Mouse (Mus musculus) megakaryocyte-erythroid progenitor cell, adult 5-6 weeks (primary cell): ENCODE results near the gene Alyref. TPM values are rescaled to one million over a fixed set of nuclear protein-coding genes. Genes with fewer than 3 reads are reported as not detected.

Experiments used
- ATAC-seq: replicated peaks from 2 replicates; pipeline ENCODE4 v1.8.0; 2016; ENCODE audit warnings: mild to moderate bottlenecking, inconsistent platforms; ENCODE audit not compliant: severe bottlenecking, poor library complexity, low FRiP score, low TSS enrichment
- total RNA-seq, 2 experiments: library from RNA; stranded (forward) in 1 of 2; stranded (reverse) in 1 of 2; fragments of 200-1000, 215-1000 nt in 1 of 2; fragments of >200 nt in 1 of 2; fragmentation: Nextera tagmentation in 1 of 2; gene quantifications; 2 replicates each; pipeline ENCODE4 v1.2.3; 2014 to 2017

The Alyref gene
- total RNA-seq, 2 experiments from 2014 or later, result 157 to 208 TPM

DNA sequence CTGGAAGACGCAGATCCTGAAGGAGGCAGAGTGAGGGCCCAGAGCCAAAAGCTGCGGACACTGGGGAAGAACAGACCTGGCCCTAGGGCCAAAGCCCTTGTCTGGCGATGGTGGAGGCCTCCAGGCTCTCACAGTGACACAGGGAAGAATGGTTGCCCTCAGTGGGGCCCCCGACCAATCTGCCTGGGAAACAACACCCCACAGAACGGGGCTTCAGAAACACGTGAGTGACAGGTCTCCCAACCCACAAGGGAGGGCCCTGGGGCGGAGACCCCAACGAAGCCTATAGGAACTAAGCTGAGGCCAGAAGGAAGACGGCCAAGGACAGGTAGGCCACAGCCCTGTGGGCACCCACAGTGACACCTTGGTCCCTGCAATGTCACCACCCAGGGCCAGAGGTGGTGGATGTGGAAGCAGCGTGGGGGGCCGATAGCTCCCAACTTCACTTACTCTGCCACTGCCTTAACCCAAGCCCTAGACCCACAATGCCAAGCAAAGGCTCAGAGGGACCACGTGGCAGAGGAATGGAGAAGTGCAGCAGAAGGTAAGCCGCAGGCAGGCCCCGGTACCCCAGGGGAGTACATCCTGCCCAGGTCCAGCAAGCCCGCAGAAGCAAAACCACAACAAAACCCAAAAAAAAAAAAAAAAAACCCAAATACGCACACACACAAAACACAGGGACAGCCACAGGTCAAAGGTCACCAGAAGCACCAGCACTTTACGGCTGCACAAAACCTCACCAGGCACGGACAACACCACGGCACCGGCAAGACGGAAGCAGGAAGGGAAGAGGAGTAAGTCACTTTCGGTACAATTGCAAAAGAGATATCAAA, 29.5 kb upstream of the Alyref start:
- ATAC-seq, result no peak

DNA sequence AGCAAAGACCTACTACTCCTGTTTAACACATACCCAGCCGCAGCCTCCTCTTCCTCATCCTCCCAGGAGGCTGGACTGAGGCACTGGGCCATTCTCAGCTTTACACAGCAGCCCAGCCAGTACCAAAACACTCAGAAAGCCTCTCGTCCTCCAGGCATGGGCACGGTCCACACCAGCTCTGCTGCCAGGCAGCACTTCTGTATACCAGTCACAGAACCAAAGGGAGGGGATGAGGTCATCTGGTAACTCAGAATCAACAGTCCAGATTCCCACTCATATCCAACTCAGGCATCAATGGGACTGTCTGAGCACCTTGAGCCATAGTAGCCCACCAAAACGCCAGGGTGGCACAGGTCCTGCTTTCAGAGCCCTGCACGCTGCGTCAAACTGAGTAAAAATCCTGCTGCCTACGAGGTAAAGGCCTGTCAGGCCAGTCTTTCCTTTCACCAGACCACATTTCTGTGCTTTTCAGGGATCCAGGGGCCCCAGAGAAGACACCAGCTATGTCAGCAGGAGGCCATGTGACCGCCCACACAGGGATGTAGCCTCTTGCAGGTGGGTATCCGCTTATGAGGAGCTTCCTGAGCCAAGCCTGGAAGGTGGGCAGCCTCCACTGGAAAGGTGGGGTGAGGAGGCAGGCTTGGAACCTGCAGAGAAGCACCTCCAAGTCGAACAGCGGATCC, 28.8 kb upstream of the Alyref start:
- no peak for ATAC-seq

DNA sequence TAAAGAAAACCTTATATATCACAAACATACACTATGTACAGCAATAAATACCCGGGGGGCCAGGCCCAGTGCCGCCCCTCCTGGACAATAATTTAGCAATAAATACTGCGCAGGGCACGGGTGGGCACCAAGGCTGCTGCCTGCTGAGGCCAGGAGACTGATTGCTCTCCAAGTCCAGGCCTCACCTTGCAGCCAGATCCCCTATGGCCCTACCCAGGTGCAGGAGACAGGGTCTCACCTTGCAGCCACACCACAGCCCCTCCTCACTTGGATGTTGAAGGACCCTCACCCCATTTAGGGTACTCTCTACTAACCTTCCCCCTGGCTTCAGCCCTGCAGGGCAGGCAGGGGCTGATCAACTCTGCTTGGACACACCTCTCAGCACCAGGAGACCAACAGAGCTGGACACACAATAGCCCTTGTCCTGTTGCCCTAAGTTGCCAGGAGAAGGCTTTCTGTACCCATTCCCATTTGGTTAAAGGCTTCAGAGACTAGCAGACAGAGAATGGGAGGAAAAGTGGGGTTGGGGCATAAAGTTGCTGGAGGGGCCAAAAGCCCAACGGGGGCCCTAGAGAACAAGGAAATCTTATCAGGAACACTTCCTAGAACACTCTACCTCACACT, 27.1 kb upstream of the Alyref start, which contains the start of gene Sirt7:
Gene Sirt7 (minus strand): TSS at position 89 of the 624 bp plus-strand sequence.
- no peak for ATAC-seq

DNA sequence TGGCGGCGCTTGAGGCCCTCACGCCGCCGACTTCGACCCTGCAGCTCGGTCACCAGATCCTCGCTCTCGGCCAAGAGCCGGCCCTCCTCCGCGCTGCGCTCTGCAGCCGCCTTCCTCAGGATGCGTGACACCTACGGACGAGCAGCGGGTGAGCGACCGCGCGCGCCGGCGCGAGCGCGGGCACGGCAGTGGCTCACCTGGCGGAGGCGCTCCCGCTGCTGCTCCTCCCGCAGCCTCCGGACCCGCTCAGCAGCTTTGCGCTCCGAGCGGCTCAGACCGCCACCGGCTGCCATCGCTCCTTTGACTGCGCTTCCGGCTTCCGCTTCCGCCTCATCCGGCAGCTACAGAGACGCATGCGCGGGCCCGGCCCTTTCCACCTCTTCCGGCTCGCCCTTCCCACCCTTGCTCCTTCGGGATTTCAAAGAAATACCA, 26.5 kb upstream of the Alyref start:
- peak; percentile 50 for ATAC-seq

DNA sequence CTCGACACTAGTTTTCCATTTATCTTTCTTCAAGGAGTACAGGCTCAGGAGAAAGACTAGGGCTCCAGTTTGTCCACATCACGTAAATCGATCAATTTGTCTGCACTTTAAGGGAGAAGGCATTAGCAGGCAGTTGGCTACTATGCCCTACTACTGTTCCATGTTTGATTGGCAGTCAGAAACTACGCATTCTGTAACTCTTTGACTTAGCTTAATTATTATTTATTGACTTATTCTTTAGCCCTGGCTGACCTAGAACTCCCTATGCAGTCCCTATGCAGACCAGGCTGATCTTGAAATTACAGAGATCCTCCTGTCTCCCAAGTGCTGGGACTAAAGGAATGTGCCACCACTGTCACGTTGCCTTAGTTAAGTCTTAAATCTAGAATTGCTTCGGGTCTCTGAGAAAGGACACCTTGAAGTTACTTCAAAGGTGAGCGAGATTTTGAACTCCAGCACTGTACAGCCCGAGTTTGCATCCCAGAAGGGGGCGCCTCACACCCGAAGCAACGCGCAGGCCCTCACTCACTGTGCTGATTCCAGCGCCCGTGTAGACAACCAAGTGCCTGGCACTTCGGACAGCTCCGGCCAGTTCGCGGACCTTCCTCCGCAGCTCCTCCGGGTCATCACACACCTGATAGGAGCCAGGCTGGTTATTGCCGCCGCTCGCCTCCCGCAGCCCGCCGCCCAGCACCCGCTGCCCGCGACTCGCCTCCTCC, 26.0 kb upstream of the Alyref start:
- ATAC-seq, result 0 out of 2 replicates have a peak, but pooled peaks have one; percentile 33

DNA sequence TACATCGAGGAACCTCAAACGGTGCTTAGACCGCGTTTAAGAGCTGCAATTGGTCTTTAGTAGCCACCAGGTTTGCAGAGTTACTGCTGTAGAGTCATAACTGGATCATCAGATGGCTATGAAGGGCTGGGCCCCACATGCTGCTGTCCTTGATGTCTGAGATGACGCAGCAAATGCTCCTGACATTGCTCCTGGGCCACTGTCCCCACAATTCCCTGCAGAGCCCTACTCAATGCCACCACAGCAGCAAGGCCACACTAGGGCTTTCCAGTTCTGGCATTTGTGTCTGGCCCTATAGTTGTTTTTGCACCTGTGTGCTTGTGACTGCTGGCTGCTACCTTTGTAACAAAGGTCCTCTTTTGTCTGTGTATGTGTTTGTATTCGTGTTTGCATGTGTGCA, 24.6 kb upstream of the Alyref start:
- no peak for ATAC-seq

DNA sequence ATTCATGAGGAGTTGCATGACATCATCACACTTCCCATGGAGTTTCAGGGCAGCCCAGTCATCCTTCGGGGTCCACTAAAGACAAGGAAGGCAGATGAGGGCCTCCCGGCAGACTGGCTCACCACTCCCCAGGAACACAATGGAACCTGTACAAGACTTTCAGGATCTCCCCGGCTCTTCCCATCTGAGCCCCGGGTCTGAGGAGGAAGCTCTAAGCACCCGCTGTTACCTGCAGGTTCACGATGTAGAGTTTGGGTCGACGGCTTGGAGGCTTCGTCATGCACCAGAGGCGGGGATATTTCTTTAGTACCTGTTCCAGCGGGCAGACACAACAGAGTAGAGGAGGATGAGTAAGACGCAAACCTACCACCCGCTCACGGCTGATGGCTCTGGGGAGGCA, 22.0 kb upstream of the Alyref start:
- no peak for ATAC-seq

DNA sequence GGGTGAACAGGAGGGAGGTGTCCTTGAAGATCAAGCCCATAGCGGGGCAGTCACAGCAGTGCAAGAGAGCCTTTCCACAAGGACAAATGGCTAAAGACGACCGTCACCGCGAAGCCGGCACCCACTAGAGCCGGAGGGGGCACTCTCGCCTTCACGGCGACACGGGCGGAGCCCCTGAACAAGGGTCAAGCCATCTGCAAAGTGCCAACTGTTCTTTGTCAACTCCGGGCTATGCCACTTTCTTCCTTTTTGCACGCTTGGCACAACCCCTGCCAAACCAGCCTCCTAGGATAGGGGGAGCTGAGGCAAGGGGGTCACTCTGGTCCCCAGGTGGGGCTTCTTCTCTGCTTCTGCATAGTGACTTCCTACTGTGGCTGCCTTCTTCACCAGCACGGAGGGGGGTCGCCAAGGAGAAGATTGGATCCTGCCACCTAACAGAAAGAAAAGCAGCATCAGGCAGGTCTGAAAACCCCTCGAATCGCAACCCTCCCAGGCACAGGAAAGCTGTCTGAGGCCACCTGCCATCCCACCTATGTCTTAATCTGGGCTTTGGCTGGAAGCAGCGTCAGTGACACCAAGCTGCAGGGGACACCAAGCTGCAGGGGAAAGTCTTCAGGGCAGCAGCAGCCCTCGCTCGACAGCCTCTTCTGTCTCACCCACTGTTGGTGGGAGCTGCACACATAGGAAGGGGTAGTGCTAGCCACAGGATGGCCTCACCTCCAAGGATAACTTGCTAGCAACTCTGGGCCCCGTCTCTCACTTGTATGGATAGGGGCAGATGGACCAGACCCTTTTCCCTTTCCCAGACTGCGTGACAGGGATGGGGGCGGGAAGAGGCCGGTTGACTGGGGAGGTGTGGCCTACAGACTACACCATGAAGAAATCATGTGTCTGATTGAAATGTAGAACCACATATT, 20.7 kb upstream of the Alyref start:
- no peak for ATAC-seq

DNA sequence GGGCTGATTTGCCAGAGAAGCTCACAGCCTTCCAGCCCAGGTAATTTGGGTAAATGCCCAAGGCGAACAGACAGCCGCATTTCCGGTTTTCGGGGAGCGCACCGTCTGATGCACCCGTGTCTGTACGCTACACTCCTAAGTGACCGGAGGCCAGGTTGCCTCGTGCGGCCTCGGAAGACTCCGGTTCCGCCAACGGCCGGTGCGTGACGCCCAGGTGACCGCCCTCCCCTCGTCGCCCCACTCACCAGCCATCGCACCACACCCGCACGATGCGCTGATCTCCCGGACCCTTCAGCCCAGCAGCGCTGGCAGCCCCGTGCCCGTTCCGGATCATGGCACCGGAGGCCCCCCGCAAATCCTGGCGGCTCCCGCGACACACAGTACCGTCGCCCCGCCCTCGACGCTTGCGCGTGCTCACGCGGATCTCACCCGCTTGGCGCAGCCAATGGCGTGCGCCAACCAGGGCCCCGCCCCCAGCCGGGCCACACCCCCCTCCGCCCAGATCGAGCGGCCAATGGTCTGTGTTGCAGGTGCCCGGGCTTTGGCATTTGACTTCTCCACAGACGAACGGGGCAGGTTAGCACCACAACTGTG, 19.5 kb upstream of the Alyref start, which contains the start of gene Pcyt2:
Gene Pcyt2 (minus strand): TSS at position 418 of the 594 bp plus-strand sequence.
- ATAC-seq, result peak; percentile 84

DNA sequence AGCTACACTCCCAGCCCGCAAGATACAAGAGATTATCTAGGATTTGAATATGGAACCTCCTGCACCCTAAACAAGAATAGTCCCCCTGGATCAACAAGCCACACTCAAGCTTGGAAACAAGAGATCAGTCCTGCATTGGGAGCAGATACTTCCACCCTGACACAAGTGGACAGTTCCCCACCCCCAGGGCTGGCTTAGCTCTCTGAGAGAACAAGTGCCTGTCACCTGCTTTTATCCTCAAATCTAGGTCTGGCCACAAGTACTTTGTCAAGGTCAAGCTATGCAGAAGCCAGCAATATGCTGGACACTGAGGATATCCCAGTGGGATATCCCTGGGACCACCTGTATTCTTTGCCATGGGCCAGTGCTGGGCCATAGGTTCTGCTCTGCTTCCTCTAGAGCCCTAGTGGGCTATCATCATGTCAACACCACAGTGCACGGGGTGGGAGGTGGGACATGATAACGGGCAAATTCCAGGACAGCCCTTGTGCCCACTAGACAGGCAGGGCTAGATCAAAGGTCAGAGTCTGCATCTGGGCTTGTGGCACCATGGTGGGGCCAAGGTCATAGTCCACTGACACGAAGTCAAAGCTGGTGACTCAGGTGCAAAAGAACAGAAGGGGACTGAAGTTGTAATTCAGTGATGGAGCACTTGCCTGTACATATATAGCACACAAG, 18.6 kb upstream of the Alyref start:
- ATAC-seq, result peak; percentile 27

DNA sequence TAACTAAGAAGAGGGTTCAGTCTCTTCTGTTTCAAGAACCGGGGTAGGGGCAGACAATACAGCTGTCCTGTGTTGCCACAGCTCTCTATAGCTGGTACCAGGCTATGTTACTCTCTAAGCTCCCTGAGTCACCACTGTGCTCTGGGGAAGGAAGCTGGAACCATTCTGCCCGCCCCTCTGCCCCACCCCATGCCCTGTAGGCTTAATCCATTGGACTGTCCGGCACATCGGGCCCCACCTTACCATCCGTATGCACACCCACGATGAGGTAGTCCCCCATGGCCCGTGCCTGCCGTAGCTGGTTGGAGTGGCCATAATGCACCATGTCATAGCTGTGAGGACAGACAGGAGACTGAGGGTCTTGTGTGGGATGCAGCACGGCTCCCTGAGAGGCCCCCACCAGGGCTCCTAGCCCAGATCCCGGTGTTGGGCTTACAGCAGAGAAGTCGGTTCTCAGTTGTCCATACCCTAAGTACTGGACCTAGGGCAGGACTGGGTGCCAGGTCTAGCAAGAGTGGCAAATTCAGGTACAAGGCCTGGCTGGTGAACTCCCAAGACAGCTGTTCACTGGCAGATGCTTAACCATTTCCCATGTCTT, 17.5 kb upstream of the Alyref start:
- ATAC-seq, result no peak

DNA sequence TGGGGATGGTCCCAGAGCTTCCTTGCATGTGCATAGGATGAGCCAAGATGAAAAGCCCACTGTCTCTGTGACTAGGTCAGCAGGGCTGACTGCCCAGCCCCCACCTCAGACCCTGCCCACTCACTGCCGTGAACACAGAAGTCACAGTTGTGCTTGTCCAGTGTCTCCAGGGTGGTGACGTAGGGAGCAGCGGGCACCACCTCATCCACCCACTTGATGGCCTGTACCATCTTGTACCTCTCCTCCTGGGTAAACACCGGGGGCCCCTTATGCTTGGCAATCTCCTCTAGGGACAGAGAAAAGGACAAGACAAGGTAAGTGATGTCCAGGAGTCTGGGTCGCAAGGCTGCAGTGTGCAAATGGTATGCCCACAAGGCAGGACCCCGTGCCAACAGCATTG, 17.0 kb upstream of the Alyref start:
- ATAC-seq, result no peak

DNA sequence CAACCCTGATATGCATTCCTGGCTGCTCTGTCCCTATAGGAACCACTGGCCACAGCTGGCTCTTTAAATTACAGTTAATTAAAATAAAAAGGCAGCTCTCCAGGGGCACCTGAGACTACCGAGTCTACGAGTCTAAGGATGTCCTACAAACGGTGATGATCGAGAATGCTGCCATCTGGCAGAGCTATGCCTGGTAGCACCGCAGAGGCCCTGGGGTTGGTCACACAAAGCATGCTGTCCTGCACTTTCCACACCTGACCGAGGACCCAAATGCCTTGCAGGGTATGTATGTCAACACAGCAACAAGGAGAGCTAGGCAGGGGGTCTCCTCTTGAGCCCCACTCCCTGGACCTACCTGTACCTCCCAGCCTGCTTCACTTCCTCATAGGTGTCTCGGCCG, 15.8 kb upstream of the Alyref start:
- ATAC-seq, result no peak

DNA sequence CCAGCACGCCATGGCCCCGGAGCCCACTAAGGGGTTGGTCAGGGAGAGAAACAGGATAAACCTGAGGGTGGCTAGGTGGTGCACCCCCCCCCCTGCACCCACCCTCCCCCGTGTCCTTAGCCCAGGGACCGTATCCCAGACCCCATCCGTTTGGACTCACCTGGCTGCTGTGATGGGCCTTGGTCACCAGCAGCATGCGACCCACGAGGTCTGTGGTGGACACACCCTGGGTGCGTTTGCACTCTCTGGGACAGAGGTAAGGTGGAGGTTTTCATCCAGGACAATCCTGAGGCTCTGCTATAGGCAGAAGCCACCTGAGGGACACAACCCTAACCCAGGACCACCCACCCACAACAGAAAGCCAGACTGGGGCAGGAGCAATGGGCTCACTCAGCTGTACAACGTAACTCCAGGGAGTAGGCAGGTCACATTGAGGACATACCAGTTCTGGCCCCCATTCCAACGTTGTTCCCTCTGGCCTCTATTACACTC, 15.4 kb upstream of the Alyref start:
- ATAC-seq, result no peak

DNA sequence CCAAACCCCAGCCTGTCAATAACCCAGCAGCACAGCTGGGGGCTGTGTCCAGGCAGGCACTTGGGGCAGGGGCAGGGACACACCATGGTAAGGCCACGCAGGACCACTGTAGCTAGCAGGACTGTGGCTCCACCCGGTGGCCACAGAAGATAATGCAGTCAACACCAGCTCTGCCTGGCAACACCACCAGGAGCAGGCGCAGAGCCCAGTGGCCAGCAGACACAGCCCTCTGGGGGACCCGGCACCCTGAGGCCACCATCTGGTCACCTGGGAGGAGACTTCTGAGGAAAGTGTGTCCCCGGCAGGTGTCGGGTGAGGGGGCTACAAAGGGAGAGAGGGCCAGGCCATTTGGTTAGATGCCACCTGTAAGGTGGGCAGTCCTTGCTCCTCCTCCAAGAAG, 14.6 kb upstream of the Alyref start:
- ATAC-seq, result peak; percentile 65

DNA sequence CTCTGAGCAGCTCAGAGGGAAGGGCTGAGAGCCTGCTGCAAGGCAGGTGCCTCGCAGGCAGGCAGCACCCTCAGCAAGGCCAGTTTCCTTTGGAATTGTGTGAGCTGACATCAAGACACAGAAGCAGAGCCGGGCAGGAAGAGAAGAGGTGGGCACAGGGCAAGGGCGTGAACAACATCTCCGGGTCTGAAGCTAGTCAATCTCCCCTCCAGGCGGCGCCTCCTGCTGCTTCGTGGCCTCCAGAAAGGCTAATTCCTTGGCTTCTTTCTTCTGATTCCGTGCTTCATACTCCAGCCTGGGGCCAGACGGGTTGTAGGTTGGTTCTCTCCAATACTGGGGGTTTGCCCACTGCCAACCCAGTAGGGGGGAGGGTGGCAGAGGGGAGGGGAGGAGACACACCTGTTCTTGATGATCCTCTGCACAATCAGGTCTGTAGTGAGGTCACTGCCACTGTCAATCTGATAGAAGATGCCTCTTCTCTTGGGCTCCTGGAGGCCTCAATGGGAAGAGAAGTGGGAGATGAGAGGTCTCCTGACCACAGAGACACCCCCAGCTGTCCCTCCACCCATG, 12.4 kb upstream of the Alyref start:
- no peak for ATAC-seq

DNA sequence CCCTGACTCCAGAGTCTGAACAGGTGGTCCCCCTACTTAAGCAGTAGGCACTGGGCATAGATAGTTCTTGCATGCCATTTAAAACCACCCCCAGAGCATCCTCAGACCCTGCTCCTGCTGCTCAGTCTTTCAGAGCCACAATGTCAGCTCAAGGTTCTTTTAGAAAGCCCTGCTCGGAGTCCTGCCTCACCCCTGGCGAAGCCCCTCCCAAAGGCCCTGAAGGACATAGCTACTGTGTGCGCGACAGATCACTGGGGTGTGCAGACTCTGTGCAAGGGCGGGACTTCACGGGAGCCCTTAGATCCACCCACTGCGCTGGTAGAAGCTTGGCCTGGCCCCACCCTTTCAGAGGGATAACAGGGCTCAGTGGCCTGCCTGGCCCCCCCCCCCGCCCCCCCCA, 11.1 kb upstream of the Alyref start:
- peak; percentile 38 for ATAC-seq
